Mouse (Mus musculus): ENCODE data around the gene Eng. TPM values are rescaled to one million over a fixed set of nuclear protein-coding genes. Genes with fewer than 3 reads are reported as not detected.

Gene Eng
- polyA plus RNA-seq, 1 experiment from 2014 or later = 107 TPM

DNA sequence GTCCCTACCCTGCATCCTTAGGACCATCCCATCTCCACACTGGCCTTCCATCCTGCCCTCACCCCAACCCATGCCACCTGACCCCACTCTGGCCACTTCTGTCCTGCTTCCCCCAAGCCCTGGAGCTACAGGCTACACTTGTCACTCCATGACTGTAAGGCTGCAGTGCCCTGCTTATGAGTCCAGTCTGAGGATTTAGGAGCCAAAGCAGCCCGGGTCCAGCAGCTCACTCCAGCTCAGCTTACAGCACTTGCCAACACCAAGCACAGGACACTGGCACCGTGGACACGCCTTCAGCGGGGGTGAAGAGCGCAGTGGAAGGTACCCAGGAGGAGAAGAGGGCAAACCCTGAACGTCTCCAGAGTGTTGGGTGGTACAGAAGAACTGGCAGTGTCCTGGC is 60.6 kb downstream of the Eng start:
- Histone ChIP-seq H3K9me3 (no peaks in the 10 kb centered on the region), H3K4me3 (no peak overlapping the region), H3K4me2 (no peak overlapping the region), H3K36me3 (peaks cover 88% of the 10 kb centered on the region), H3K27me3 (no peaks in the 10 kb centered on the region), H3K4me1 (peaks cover 17% of the 10 kb centered on the region), H3K9ac (no peak overlapping the region), H3K27ac (no peak overlapping the region)
- no peak for ATAC-seq (ENCODE audit: borderline replicate concordance, extremely low read depth, low FRiP score, low TSS enrichment)
- WGBS = 94% methylated on average over 6 of the region's 6 CpGs

GRCm38 (mm10) chr2:32708643-32709042 is 62.2 kb downstream of the Eng start:
- Histone ChIP-seq H3K27me3 (no peaks in the 10 kb centered on the region), H3K4me2 (no peak overlapping the region), H3K9ac (no peak overlapping the region), H3K9me3 (no peaks in the 10 kb centered on the region), H3K36me3 (peaks cover 77% of the 10 kb centered on the region), H3K4me3 (no peak overlapping the region), H3K4me1 (peaks cover 18% of the 10 kb centered on the region), H3K27ac (no peak overlapping the region)
- 29% methylated on average over 3 of the region's 3 CpGs for WGBS
- no peak for ATAC-seq (ENCODE audit: borderline replicate concordance, extremely low read depth, low FRiP score, low TSS enrichment)

GRCm38 (mm10) chr2:32709521-32710137 is 63.2 kb downstream of the Eng start:
- Histone ChIP-seq H3K36me3 (peaks cover 68% of the 10 kb centered on the region), H3K27ac (no peak overlapping the region), H3K4me2 (no peak overlapping the region), H3K9me3 (no peaks in the 10 kb centered on the region), H3K27me3 (no peaks in the 10 kb centered on the region), H3K9ac (no peak overlapping the region), H3K4me3 (no peak overlapping the region), H3K4me1 (peaks cover 28% of the 10 kb centered on the region)
- WGBS = 88% methylated on average over 20 of the region's 20 CpGs
- no peak for ATAC-seq (ENCODE audit: borderline replicate concordance, extremely low read depth, low FRiP score, low TSS enrichment)

DNA sequence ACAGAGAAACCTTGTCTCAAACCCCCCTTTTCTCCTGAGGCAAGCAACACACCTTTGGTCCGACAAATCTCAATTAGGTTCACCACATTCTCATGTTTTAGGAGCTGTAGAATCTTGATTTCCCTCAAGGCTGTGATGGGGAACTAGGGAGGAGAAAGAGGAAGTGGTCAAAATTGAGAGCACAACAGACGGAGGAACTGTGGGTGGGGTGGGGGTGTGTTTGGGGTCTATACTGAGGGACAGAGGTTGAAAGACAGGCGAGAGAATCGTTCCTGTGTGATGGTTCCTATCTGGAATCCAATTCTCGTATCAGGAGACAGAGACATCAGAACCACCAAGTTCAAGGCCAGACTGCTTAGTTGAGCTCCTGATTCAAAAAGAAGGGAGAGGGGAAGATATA is 64.0 kb downstream of the Eng start:
- H3K9ac ChIP-seq = no peak overlapping the region
- WGBS = 84% methylated on average over 5 of the region's 5 CpGs
- no peaks in the 10 kb centered on the region for H3K9me3 ChIP-seq
- H3K4me1 ChIP-seq = peaks cover 35% of the 10 kb centered on the region
- no peak for ATAC-seq (ENCODE audit: borderline replicate concordance, extremely low read depth, low FRiP score, low TSS enrichment)
- H3K27me3 ChIP-seq = no peaks in the 10 kb centered on the region
- peaks cover 60% of the 10 kb centered on the region for H3K36me3 ChIP-seq
- no peak overlapping the region for H3K4me2 ChIP-seq
- H3K4me3 ChIP-seq = no peak overlapping the region
- no peak overlapping the region for H3K27ac ChIP-seq

DNA sequence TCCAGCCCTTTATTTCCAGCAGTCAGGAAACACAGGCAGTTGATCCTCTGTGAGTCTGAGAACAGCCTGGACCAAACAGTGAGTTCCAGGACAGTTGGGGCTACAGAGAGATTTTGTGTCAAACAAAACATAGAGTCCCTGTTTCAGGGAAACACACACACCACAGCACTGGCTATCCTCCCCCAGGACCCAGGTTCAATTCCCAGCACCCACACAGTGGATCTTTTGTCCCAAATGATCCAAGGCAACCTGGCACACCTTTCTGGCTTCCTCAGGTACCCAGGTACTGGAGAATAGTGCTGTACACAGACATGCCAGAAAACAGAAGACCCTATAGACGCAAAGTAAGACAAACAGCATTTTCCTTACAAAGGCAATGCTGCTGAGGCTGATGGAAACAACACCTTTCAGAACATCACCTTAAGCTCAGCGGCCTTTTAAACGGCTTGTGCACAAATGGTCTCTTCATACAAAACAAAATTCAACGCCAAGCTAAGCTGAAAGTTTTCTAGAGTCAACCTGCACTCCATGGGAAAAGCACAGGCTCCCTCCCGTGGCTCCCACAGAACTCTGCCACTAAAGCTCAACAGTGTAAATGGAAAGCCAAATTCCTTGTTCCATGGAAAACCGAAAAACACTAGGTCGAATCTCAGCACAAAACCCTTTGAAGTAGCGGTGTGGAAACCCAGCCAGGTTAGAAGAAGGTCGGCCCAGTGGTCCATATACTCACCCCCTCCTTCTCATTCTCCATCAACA is 65.1 kb downstream of the Eng start:
- Histone ChIP-seq H3K4me1 (peaks cover 31% of the 10 kb centered on the region), H3K27ac (peak overlapping the region; percentile 97), H3K9ac (peak overlapping the region; percentile 85), H3K36me3 (peaks cover 49% of the 10 kb centered on the region), H3K4me2 (peak overlapping the region; percentile 88), H3K27me3 (no peaks in the 10 kb centered on the region), H3K4me3 (peak overlapping the region; percentile 76), H3K9me3 (no peaks in the 10 kb centered on the region)
- no peak for ATAC-seq (ENCODE audit: borderline replicate concordance, extremely low read depth, low FRiP score, low TSS enrichment)
- 24% methylated on average over 9 of the region's 9 CpGs for WGBS

- Histone ChIP-seq H3K36me3 (peaks cover 43% of the 10 kb centered on the region), H3K27me3 (no peaks in the 10 kb centered on the region), H3K27ac (peak overlapping the region; percentile 97), H3K9me3 (no peaks in the 10 kb centered on the region), H3K4me1 (peaks cover 31% of the 10 kb centered on the region), H3K4me2 (peak overlapping the region; percentile 88), H3K4me3 (peak overlapping the region; percentile 76), H3K9ac (peak overlapping the region; percentile 85)
- peak; percentile 43 for ATAC-seq (ENCODE audit: borderline replicate concordance, extremely low read depth, low FRiP score, low TSS enrichment)
- under 1% methylated on average over 41 of the region's 41 CpGs for WGBS
Observed at GRCm38 (mm10) chr2:32712108-32712551, 65.7 kb downstream of the Eng start.

DNA sequence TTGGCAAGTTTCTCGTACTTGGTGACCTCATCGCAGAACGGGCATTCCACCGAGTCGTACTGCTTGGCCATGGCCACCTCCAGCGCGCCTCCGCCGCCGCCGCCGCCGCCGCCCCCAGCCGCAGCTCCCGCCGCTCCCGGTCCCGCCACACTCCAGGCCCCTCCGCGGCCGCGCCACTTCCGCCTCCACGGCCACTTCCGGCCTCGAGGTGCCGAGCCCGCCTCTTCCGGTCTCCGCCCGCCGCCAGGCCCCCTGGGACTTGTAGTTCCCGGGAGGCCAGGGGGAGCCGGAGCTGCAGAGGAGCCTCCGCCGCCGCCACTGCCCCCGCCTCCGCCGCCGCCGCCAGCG is 66.2 kb downstream of the Eng start:
- Histone ChIP-seq H3K36me3 (peaks cover 40% of the 10 kb centered on the region), H3K4me1 (peaks cover 31% of the 10 kb centered on the region), H3K27ac (peak overlapping the region; percentile 97), H3K9me3 (no peaks in the 10 kb centered on the region), H3K4me2 (peak overlapping the region; percentile 88), H3K9ac (peak overlapping the region; percentile 85), H3K4me3 (peak overlapping the region; percentile 76), H3K27me3 (no peaks in the 10 kb centered on the region)
- ATAC-seq (ENCODE audit: borderline replicate concordance, extremely low read depth, low FRiP score, low TSS enrichment) = peak; percentile 91
- 2% methylated on average over 36 of the region's 44 CpGs for WGBS

DNA sequence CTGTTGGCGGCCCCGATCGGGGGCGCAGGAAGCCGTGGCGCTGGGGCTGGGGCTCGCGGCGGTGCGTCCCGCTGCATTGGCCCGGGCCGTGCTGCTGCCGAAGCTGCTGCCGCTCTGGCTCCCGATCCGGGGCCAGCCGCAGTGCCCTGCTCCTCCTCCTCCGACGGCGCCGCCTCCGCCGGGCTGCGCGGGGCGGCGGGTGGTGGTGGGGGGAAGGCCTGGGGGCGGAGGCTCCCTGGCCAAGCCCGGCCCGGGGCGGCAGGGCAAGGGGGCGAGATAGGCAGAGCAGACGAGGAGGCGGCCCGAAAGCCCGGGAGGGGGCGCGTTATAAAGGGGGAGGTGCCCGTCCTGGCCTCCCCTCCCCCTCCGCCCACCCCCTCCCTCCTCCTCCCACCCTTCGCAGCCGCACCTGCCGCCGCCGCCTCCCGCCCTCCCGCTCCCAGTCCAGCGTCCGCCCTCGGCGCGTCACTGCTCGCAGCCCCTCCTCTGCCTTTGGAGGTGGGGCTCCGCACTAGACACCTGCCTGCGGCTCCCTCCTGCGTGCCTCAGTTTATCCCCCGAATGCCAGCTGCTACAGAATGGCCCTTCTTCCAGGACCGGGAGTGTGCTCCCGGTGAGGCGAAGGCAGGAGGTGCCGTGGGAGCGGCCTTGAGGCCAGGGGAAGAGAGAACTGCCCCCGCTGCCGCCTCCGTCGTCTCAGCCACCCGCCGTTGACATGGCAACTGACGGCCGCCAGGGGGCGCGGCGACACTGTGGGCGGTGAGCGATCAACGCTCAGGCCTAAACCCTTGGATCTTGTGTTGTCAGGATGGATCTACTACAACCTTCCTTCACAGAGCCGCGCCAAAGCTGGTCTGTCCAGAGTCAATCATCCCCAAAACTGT is 66.8 kb downstream of the Eng start, which contains the start of gene Cdk9:
Gene Cdk9, minus strand, starts transcription at position 143 of the 884 bp plus-strand sequence.
- Histone ChIP-seq H3K9me3 (no peaks in the 10 kb centered on the region), H3K4me3 (peak within 1 kb of the TSS; percentile 76), H3K9ac (peak within 1 kb of the TSS; percentile 85), H3K36me3 (peaks cover 33% of the 10 kb centered on the region), H3K27me3 (no peaks in the 10 kb centered on the region), H3K27ac (peak within 1 kb of the TSS; percentile 97), H3K4me2 (peak within 1 kb of the TSS; percentile 88), H3K4me1 (peaks cover 31% of the 10 kb centered on the region)
- WGBS = under 1% methylated on average over 49 of the region's 79 CpGs
- peak; percentile 91 for ATAC-seq (ENCODE audit: borderline replicate concordance, extremely low read depth, low FRiP score, low TSS enrichment)

DNA sequence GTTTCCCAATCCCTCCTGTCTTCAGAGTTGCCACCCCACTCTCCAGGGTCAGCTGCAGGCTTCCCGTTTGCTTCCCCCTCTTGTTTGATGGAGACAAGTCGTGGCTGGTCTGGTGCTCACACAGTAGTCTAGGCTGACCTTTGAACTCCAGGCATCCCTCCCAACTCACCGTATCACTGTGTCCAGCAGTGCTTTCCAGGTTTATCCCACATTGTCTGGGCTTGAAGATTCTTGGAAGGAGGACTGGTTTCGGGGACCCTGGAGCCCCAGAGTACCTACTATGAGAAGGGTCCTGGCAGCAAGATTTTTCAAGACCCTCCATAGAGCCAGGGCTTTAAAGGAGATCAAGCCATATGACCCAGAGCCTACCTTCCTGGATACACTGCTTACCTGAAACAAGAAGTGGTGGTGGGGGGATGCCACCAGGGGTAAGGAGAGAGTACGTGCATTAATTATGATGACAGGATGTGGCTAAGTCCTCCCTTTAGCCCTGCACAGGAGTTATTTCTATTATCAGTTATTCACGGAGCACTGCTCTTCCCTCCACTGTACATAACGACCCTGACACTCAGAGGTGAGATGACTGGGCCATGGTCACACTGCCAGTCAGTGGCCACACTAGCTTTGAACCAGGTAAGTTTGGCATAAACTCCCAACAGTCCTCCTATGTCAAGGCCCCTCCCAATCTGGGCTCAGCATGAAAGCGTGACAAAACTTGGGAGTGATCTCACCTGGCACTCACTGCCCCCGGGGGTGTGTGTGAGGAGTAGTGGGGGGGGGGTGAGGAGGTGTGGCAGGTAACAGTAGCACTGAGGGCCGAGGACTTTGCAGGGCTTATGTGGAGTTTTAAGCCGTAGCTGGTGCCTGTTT is 68.0 kb downstream of the Eng start:
- H3K9ac ChIP-seq = no peak overlapping the region
- peak overlapping the region; percentile 88; the same call in 1 of the 2 replicates for H3K4me2 ChIP-seq
- peaks cover 31% of the 10 kb centered on the region for H3K4me1 ChIP-seq
- ATAC-seq (ENCODE audit: borderline replicate concordance, extremely low read depth, low FRiP score, low TSS enrichment) = no peak
- no peaks in the 10 kb centered on the region for H3K27me3 ChIP-seq
- H3K9me3 ChIP-seq = no peaks in the 10 kb centered on the region
- H3K27ac ChIP-seq = peak overlapping the region; percentile 97
- WGBS = 46% methylated on average over 11 of the region's 11 CpGs
- H3K4me3 ChIP-seq = no peak overlapping the region
- peaks cover 22% of the 10 kb centered on the region for H3K36me3 ChIP-seq

- Histone ChIP-seq H3K27ac (peak overlapping the region; percentile 46; the same call in 1 of the 2 replicates), H3K27me3 (no peaks in the 10 kb centered on the region), H3K9ac (no peak overlapping the region), H3K4me1 (peaks cover 31% of the 10 kb centered on the region), H3K4me2 (no peak overlapping the region), H3K9me3 (no peaks in the 10 kb centered on the region), H3K4me3 (no peak overlapping the region), H3K36me3 (peaks cover 15% of the 10 kb centered on the region)
- WGBS = 52% methylated on average over 4 of the region's 4 CpGs
- no peak for ATAC-seq (ENCODE audit: borderline replicate concordance, extremely low read depth, low FRiP score, low TSS enrichment)
Observed at GRCm38 (mm10) chr2:32714987-32715425, 68.6 kb downstream of the Eng start.

DNA sequence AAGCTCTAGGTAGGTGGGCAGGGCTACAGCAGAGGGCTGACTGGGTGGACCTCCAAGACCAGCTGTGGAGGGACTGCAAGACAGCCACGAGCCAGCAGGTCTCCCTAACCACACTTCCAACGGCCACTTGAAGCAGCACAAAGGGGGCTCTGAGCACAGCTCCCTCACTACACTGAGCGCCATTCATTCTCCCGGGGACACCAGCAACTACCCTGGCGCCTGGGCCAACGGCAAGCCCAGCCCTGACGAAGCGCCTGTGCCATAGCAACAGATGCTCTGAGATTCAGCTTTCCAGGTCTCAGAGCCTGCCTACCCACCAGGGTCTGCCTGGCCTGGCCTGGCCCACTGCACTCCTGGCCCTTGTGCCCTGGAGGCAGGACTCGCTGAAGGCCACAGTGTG is 72.4 kb downstream of the Eng start:
- no peaks in the 10 kb centered on the region for H3K9me3 ChIP-seq
- H3K4me2 ChIP-seq = no peak overlapping the region
- WGBS = 58% methylated on average over 9 of the region's 9 CpGs
- H3K4me3 ChIP-seq = no peak overlapping the region
- H3K27ac ChIP-seq = no peak overlapping the region
- no peak overlapping the region for H3K9ac ChIP-seq
- H3K4me1 ChIP-seq = peaks cover 36% of the 10 kb centered on the region
- no peaks in the 10 kb centered on the region for H3K27me3 ChIP-seq
- no peaks in the 10 kb centered on the region for H3K36me3 ChIP-seq
- no peak for ATAC-seq (ENCODE audit: borderline replicate concordance, extremely low read depth, low FRiP score, low TSS enrichment)

Data from lung, embryonic 15.5 days (tissue).